In the genomic region with DNA sequence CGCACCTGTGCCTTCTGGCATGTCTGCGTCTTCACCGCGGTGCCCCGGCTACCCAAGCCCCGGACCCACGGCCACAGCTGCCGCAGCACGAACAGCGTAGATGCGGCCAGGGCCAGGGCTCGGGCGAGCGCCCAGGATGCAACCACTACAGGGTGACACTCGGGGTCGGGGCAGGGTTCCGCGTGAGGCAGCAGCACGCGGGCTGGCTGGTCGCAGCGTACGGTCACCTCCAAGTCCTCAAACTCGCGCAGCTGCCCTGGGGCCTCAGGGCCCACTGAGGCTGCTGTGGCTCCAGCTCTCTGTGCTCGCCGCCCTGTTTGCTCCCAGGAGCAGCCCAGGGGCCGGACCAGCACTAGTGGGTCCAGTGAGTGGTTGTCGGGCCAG, we compare ENCODE assay signal across 8 mouse cellular contexts. TPM values are rescaled to one million over a fixed set of nuclear protein-coding genes. Genes with fewer than 3 reads are reported as not detected.
DNase-seq lines count a peak whose midpoint lies in the region; ATAC-seq lines count a peak whose summit lies in the region.
"Had no signal": no experiment of that assay in that cellular context is flagged by ENCODE, and none has a peak within 500 bp of the region (broad histone marks: within the 10 kb centered on the region; RNA-seq: fewer than 3 reads in every experiment).

No protein-coding gene starts in this region.

- H3K4me2 ChIP-seq in forebrain, embryonic 16.5 days (ENCODE audit: low read length), result peak overlapping the region; percentile 46
- peak overlapping the region; percentile 47 for H3K4me2 ChIP-seq in limb, embryonic 12.5 days
- H3K4me2 ChIP-seq in stomach, embryonic 15.5 days, result peak overlapping the region; percentile 58

- H3K9ac ChIP-seq in forebrain, embryonic 16.5 days (replicated peaks; ENCODE audit: low read depth, low read length), result peak overlapping the region; percentile 39
- H3K9ac ChIP-seq in limb, embryonic 12.5 days (replicated peaks), result no peak overlapping the region
- no peak overlapping the region for H3K9ac ChIP-seq in stomach, embryonic 15.5 days

- no peak for ATAC-seq in megakaryocyte, adult 5-6 weeks (ENCODE audit: poor library complexity, severe bottlenecking)
- no peak for ATAC-seq in forebrain, embryonic 16.5 days
- ATAC-seq in limb, embryonic 12.5 days (ENCODE audit: insufficient number of reproducible peaks, insufficient read depth, low FRiP score, low TSS enrichment, low read depth), result no peak
- ATAC-seq in stomach, embryonic 15.5 days (ENCODE audit: insufficient read depth, low FRiP score, low read depth), result no peak

- DNase-seq in layer of hippocampus, adult 9-11 months, result no peak
- no peak for DNase-seq in frontal cortex, postnatal 10 days (ENCODE audit: low spot score in 2 of 2)

- 30% methylated on average over 29 of the region's 29 CpGs for WGBS in forebrain, embryonic 16.5 days
- WGBS in limb, embryonic 12.5 days, result 26% methylated on average over 29 of the region's 29 CpGs
- WGBS in stomach, embryonic 15.5 days, result 24% methylated on average over 29 of the region's 29 CpGs

- peaks cover 85% of the 10 kb centered on the region for H3K27me3 ChIP-seq in megakaryocyte, embryonic 14.5 days (replicated peaks)
- no peaks in the 10 kb centered on the region for H3K27me3 ChIP-seq in forebrain, embryonic 16.5 days (replicated peaks; ENCODE audit: control insufficient read depth, insufficient read depth, low read length)
- H3K27me3 ChIP-seq in limb, embryonic 12.5 days, result peaks cover 80% of the 10 kb centered on the region
- H3K27me3 ChIP-seq in stomach, embryonic 15.5 days (replicated peaks), result peaks cover 49% of the 10 kb centered on the region

- H3K27ac ChIP-seq in forebrain, embryonic 16.5 days (ENCODE audit: low read length), result no peak overlapping the region
- no peak overlapping the region for H3K27ac ChIP-seq in limb, embryonic 12.5 days
- no peak overlapping the region for H3K27ac ChIP-seq in stomach, embryonic 15.5 days

- no peaks in the 10 kb centered on the region for H3K36me3 ChIP-seq in megakaryocyte, embryonic 14.5 days (replicated peaks; ENCODE audit: low read length)
- H3K36me3 ChIP-seq in forebrain, embryonic 16.5 days (ENCODE audit: control insufficient read depth, insufficient read depth), result no peaks in the 10 kb centered on the region
- H3K36me3 ChIP-seq in limb, embryonic 12.5 days, result no peaks in the 10 kb centered on the region
- H3K36me3 ChIP-seq in stomach, embryonic 15.5 days, result no peaks in the 10 kb centered on the region

- peaks cover 40% of the 10 kb centered on the region for H3K4me1 ChIP-seq in megakaryocyte, embryonic 14.5 days
- peaks cover 67% of the 10 kb centered on the region for H3K4me1 ChIP-seq in forebrain, embryonic 16.5 days (replicated peaks; ENCODE audit: control insufficient read depth, insufficient read depth, low read length)
- peaks cover 36% of the 10 kb centered on the region for H3K4me1 ChIP-seq in limb, embryonic 12.5 days (replicated peaks)
- peaks cover 26% of the 10 kb centered on the region for H3K4me1 ChIP-seq in stomach, embryonic 15.5 days

- H3K9me3 ChIP-seq in megakaryocyte, embryonic 14.5 days, result peaks cover 37% of the 10 kb centered on the region
- no peaks in the 10 kb centered on the region for H3K9me3 ChIP-seq in forebrain, embryonic 16.5 days (ENCODE audit: control insufficient read depth, low read length)
- peaks cover 14% of the 10 kb centered on the region; the same call in 1 of the 2 replicates for H3K9me3 ChIP-seq in limb, embryonic 12.5 days
- H3K9me3 ChIP-seq in stomach, embryonic 15.5 days, result no peaks in the 10 kb centered on the region

- peak overlapping the region; percentile 67 for H3K4me3 ChIP-seq in megakaryocyte, embryonic 14.5 days (replicated peaks)
- H3K4me3 ChIP-seq in forebrain, embryonic 16.5 days (replicated peaks; ENCODE audit: low read length), result peak overlapping the region; percentile 27
- H3K4me3 ChIP-seq in limb, embryonic 12.5 days (replicated peaks), result peak overlapping the region; percentile 30
- H3K4me3 ChIP-seq in stomach, embryonic 15.5 days (replicated peaks), result peak overlapping the region; percentile 33

RNA-seq across cellular contexts. Expression of a gene that starts 0.5 kb away (rescaled TPM):
- 0.22 TPM in 1 of 2 replicates, not detected in the other for polyA plus RNA-seq in megakaryocyte, embryonic 14.5 days (2012; ENCODE audit: insufficient read depth, low replicate concordance)
- total RNA-seq in megakaryocyte, adult 5-6 weeks (2015), result not detected in 2 replicates
- total RNA-seq in megakaryocyte, adult 5-6 weeks (2017), result not detected in 2 replicates
- polyA plus RNA-seq in forebrain, embryonic 16.5 days (2015; fragmentation: Nextera tagmentation; extraction: Ambion mirVana), result 0.21 TPM in 1 of 2 replicates, not detected in the other
- not detected in 2 replicates for polyA plus RNA-seq in limb, embryonic 12.5 days (2016; fragmentation: Nextera tagmentation; extraction: Ambion mirVana)
- polyA plus RNA-seq in stomach, embryonic 15.5 days (2015; fragmentation: Nextera tagmentation; extraction: Ambion mirVana), result not detected in 2 replicates
- total RNA-seq: gastrocnemius, adult 18-20 months had no signal

RNA-seq across cellular contexts. Expression of a gene that starts 35.4 kb away (rescaled TPM):
- 24.6 and 26.9 TPM in 2 replicates for polyA plus RNA-seq in megakaryocyte, embryonic 14.5 days (2012; ENCODE audit: insufficient read depth, low replicate concordance)
- total RNA-seq in megakaryocyte, adult 5-6 weeks (2015), result 18.1 and 18.6 TPM in 2 replicates
- total RNA-seq in megakaryocyte, adult 5-6 weeks (2017), result 17.3 and 52.6 TPM in 2 replicates
- 359 and 391 TPM in 2 replicates for polyA plus RNA-seq in forebrain, embryonic 16.5 days (2015; fragmentation: Nextera tagmentation; extraction: Ambion mirVana)
- 113 and 126 TPM in 2 replicates for polyA plus RNA-seq in limb, embryonic 12.5 days (2016; fragmentation: Nextera tagmentation; extraction: Ambion mirVana)
- polyA plus RNA-seq in stomach, embryonic 15.5 days (2015; fragmentation: Nextera tagmentation; extraction: Ambion mirVana), result 71.8 and 81.2 TPM in 2 replicates

RNA-seq across cellular contexts. Expression of a gene that starts 42.5 kb away (rescaled TPM):
- polyA plus RNA-seq in megakaryocyte, embryonic 14.5 days (2012; ENCODE audit: insufficient read depth, low replicate concordance), result 2.6 and 23.3 TPM in 2 replicates
- total RNA-seq in megakaryocyte, adult 5-6 weeks (2015), result 0.71 and 1.2 TPM in 2 replicates
- total RNA-seq in megakaryocyte, adult 5-6 weeks (2017), result 0.44 and 0.49 TPM in 2 replicates
- polyA plus RNA-seq in forebrain, embryonic 16.5 days (2015; fragmentation: Nextera tagmentation; extraction: Ambion mirVana), result 0.51 and 0.92 TPM in 2 replicates
- 1.0 and 1.6 TPM in 2 replicates for polyA plus RNA-seq in limb, embryonic 12.5 days (2016; fragmentation: Nextera tagmentation; extraction: Ambion mirVana)
- polyA plus RNA-seq in stomach, embryonic 15.5 days (2015; fragmentation: Nextera tagmentation; extraction: Ambion mirVana), result 9.5 and 10.7 TPM in 2 replicates
